Mouse (Mus musculus) midbrain, embryonic 15.5 days (tissue): ENCODE data around the gene Spg11. TPM values are rescaled to one million over a fixed set of nuclear protein-coding genes. Genes with fewer than 3 reads are reported as not detected.
A peak's percentile ranks its signal among the peaks of the same experiment; 100 is the strongest.
"Not testable (repeated sequence)": the region's sequence is repeated elsewhere in the genome, so short reads cannot be mapped to it uniquely, and the experiment has no call there.

Experiments
- ATAC-seq: fragments of 200-750 bp; cut with Nextera tagmentation; replicated peaks from 2 replicates; pipeline ENCODE4 v1.8.0; 2017; ENCODE audit warnings: moderate TSS enrichment
- H3K27ac ChIP-seq: fragments of 300-500 bp; sonication (generic); 2 replicates; pipeline ENCODE4 v1.5.1; 2015; ENCODE audit warnings: mild to moderate bottlenecking, inconsistent platforms
- H3K27me3 ChIP-seq: fragments of 300-500 bp; sonication (generic); replicated peaks from 2 replicates; pipeline ENCODE4 v1.6.1; 2015; ENCODE audit warnings: inconsistent platforms
- H3K36me3 ChIP-seq: fragments of 300-500 bp; sonication (generic); replicated peaks from 2 replicates; pipeline ENCODE4 v1.6.1; 2015; ENCODE audit warnings: inconsistent platforms
- H3K4me1 ChIP-seq: fragments of 300-500 bp; sonication (generic); 2 replicates; pipeline ENCODE4 v1.6.1; 2015; ENCODE audit warnings: inconsistent platforms
- H3K4me2 ChIP-seq: fragments of 300-500 bp; sonication (generic); 2 replicates; pipeline ENCODE4 v1.6.1; 2015; ENCODE audit warnings: inconsistent platforms, mild to moderate bottlenecking, moderate library complexity
- H3K4me3 ChIP-seq: fragments of 300-500 bp; sonication (generic); 2 replicates; pipeline ENCODE4 v1.5.1; 2015; ENCODE audit warnings: mild to moderate bottlenecking, inconsistent platforms
- H3K9ac ChIP-seq: fragments of 300-500 bp; sonication (generic); 2 replicates; pipeline ENCODE4 v1.6.1; 2015; ENCODE audit warnings: mild to moderate bottlenecking, inconsistent platforms
- H3K9me3 ChIP-seq: fragments of 300-500 bp; sonication (generic); 2 replicates; pipeline ENCODE4 v1.6.1; 2016; ENCODE audit warnings: inconsistent platforms
- WGBS: fragments of 180-500 bp; shearing (Covaris S2); methylation state at CpG from one replicate; pipeline ENCODE4 v1.1.7; 2015; ENCODE audit warnings: mixed read lengths; 5-methylcytosine and 5-hydroxymethylcytosine counted together
- microRNA-seq: library from miRNA; unstranded; fragments of <30 nt; microRNA quantifications from one replicate; pipeline ENCODE4, GENCODE M21; 2016
- polyA plus RNA-seq: library from polyadenylated mRNA; unstranded; fragments of >200 nt; fragmentation: Nextera tagmentation; extraction: Ambion mirVana; gene quantifications from 2 replicates; pipeline ENCODE4 v1.2.1, GENCODE M21; 2015

Gene Spg11
- polyA plus RNA-seq, 1 experiment from 2014 or later = 8.3 TPM

DNA sequence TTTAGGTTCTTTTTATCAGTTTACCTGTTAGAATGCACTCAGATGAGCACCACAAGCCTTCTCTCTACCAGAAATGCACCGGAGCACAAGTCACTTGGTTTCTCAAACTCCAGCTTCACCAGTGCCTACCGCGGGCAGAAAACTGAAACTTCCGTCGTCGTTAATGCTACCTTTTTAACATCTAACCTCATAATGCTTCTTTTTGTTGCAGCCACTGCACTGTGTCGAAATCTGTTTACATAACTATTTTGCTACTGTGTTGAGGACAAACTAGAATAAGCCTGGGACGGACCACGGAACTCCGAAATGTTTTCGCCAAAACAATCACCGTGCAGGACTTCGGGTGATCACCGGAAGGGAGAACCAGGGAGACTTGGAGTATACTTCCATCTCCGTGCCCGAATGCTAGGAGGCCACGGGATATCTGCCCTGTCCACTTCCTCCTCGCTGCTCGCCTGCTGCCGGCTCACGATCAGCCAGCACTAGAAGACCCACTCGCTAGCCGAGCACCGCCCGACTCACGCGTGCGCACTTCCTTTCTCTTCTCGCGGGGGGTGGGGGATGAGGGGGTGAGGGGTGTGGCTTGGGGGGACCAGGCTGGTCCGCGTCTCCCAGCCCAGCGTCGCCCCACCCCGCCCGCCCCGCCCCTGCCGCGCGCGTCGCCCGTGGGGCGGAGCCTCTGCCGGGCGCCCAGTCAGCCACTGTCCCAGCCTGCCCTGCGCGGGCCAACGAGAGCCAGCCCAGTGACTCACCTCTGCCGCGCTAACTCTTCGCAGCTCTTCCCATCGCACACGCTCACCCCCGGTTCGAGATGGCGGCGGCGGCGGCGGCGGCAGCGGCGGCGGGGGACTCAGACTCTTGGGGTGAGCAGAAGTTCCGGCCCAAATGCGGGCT is 90.1 kb downstream of the Spg11 start, which contains the start of gene Eif3j1:
Gene Eif3j1 (plus strand): TSS at position 685 of the 894 bp plus-strand sequence.
- peak within 1 kb of the TSS; percentile 72 for H3K9ac ChIP-seq
- H3K27ac ChIP-seq = peak within 1 kb of the TSS; percentile 84
- H3K4me2 ChIP-seq = peak within 1 kb of the TSS; percentile 68
- H3K9me3 ChIP-seq = no peaks in the 10 kb centered on the region
- peak within 1 kb of the TSS; percentile 70 for H3K4me3 ChIP-seq
- H3K36me3 ChIP-seq = no peaks in the 10 kb centered on the region
- peaks cover 17% of the 10 kb centered on the region for H3K4me1 ChIP-seq
- under 1% methylated on average over 58 of the region's 67 CpGs for WGBS
- H3K27me3 ChIP-seq = no peaks in the 10 kb centered on the region
- peak; percentile 100 for ATAC-seq

DNA sequence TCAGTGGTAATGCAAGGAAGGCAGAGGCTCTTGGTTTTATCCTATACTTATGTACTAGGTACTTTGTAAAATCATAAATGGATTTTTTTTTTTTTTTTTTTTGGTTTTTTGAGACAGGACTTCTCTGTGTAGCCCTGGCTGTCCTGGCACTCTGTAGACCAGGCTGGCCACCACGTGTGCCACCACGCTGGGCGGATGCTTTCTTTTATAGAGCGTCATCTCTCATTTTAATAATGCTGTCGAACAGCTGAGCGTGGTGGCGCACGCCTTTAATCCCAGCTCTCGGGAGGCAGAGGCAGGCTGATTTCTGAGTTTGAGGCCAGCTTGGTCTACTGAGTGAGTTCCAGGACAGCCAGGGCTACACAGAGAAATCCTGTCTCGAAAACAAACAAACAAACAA is 91.1 kb downstream of the Spg11 start:
- 93% methylated on average over 10 of the region's 10 CpGs for WGBS
- not testable (repeated sequence) for ATAC-seq
- H3K4me1 ChIP-seq = peaks cover 17% of the 10 kb centered on the region

DNA sequence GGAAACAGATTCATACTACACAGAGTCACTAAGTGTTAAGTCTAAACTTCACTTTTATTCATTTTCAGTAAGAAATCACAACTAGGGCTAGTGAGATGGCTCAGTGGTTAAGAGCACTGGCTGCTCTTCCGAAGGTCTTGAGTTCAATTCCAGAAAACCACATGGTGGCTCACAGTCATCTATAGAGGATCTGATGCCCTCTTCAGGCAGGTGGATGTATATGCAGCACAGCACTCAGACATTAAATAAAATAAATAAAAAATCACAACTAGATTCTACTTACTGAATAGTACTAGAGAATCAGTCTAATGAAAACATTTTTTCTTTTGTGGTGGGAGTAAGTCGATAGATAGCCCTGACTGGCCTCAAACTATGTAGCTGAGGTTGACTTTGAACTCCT is 95.9 kb downstream of the Spg11 start:
- Histone ChIP-seq H3K9ac (no peak overlapping the region), H3K27me3 (no peaks in the 10 kb centered on the region), H3K36me3 (no peaks in the 10 kb centered on the region), H3K4me3 (no peak overlapping the region), H3K9me3 (no peaks in the 10 kb centered on the region), H3K27ac (no peak overlapping the region), H3K4me2 (no peak overlapping the region), H3K4me1 (no peaks in the 10 kb centered on the region)
- 74% methylated on average over 2 of the region's 2 CpGs for WGBS
- ATAC-seq = no peak

More for the DNA sequence above, 91.1 kb downstream of the Spg11 start:
- not testable (repeated sequence) for H3K4me2 ChIP-seq, H3K9me3 ChIP-seq, H3K27ac ChIP-seq, H3K27me3 ChIP-seq, H3K4me3 ChIP-seq, H3K9ac ChIP-seq, H3K36me3 ChIP-seq

DNA sequence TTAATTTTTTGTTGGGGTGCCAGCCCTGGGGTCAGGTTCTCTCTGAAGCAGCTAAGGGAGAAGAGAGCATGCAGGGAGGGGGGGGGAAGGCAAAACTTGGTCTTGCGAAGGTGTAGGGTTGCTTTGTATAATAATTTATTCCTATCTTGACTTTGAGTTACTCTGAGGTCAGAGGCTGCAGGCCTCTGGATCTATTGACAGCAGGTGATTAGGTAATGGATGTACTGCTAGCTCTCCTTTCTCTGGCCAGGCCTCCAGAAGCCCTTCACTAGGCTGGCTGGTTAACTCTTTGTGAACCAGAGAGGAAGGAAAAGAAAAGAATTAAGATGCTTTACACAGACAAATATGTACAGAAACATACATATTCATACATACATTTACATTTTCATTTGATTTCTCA is 99.5 kb downstream of the Spg11 start:
- 79% methylated on average over 1 of the region's 1 CpGs for WGBS
- no peak for ATAC-seq
- Histone ChIP-seq H3K4me2 (no peak overlapping the region), H3K36me3 (no peaks in the 10 kb centered on the region), H3K27me3 (no peaks in the 10 kb centered on the region), H3K4me3 (no peak overlapping the region), H3K9ac (no peak overlapping the region), H3K4me1 (no peaks in the 10 kb centered on the region), H3K9me3 (no peaks in the 10 kb centered on the region), H3K27ac (no peak overlapping the region)

DNA sequence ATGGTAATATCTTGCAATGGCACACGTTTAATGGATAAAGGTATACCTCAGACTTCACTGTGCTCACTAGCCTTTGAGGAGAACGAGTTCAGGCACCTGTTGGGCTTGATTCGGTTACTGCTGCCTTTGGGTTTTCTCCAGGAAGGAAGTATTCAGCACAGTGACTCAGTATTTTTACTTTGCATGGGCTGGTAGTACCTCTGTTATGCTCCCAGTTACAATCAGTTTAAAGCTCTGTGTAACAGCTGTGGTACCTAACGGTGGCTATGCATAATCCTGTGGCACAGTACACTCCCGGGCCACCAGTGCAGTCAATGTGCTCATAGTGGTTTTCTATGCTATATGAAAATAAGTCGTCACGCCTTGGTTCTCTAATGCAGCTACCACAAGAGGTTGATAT is 106.7 kb downstream of the Spg11 start:
- no peak overlapping the region for H3K27ac ChIP-seq
- no peak overlapping the region for H3K4me3 ChIP-seq
- 89% methylated on average over 7 of the region's 7 CpGs for WGBS
- no peak for ATAC-seq
- no peaks in the 10 kb centered on the region for H3K27me3 ChIP-seq
- H3K4me2 ChIP-seq = no peak overlapping the region
- no peak overlapping the region for H3K9ac ChIP-seq
- H3K36me3 ChIP-seq = no peaks in the 10 kb centered on the region
- H3K4me1 ChIP-seq = no peaks in the 10 kb centered on the region
- no peaks in the 10 kb centered on the region for H3K9me3 ChIP-seq

DNA sequence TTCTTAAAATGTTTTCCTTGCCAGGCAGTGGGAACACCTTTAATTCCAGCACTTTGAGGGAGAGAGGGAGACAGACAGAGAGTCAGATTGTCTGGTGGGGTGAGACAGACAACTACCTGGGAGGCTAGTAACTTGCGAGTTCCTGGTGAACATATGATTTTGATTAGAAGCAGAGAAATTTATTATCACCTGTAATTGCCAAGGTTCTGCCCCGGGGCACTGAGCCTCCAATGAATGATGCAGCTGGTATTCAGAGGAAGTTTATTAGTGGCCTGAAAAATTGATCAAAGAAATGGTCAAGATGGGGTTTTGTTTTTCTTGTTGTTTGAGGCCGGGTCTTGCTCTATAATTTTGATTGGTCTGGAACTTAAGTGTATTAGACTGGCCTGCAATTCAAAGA is 109.4 kb downstream of the Spg11 start:
- Histone ChIP-seq H3K9me3 (no peaks in the 10 kb centered on the region), H3K36me3 (no peaks in the 10 kb centered on the region), H3K9ac (no peak overlapping the region), H3K4me1 (no peaks in the 10 kb centered on the region), H3K27me3 (no peaks in the 10 kb centered on the region), H3K4me3 (no peak overlapping the region), H3K27ac (no peak overlapping the region), H3K4me2 (no peak overlapping the region)
- WGBS = 95% methylated on average over 3 of the region's 3 CpGs
- ATAC-seq = no peak

Small RNA genes within 50 kb of the gene (microRNA-seq; reads per million reads assigned to microRNA genes)
- not detected for gene Gm47314

Other genes starting within 250 kb of the Spg11 start
- gene Ctdspl2, start 162.4 kb downstream of the Spg11 start, polyA plus RNA-seq = 34.3 and 37.4 TPM in 2 replicates
- gene Mageb3, start 162.3 kb downstream of the Spg11 start, polyA plus RNA-seq = 0.59 and 0.63 TPM in 2 replicates
- gene Eif3j1, start 89.8 kb downstream of the Spg11 start, polyA plus RNA-seq = 11.2 and 11.7 TPM in 2 replicates
- 85.7 and 94.6 TPM in 2 replicates for gene B2m, start 29.3 kb upstream of the Spg11 start, polyA plus RNA-seq
- gene Trim69, start 42.3 kb upstream of the Spg11 start, polyA plus RNA-seq = not detected in 2 replicates
- gene Patl2, start 67.8 kb upstream of the Spg11 start, polyA plus RNA-seq = not detected in 2 replicates
- gene Terb2, start 67.9 kb upstream of the Spg11 start, polyA plus RNA-seq = not detected in 2 replicates
- gene Sord, start 116.4 kb upstream of the Spg11 start, polyA plus RNA-seq = 20.5 and 22.2 TPM in 2 replicates
- not detected in 2 replicates for gene Duox2, start 180.1 kb upstream of the Spg11 start, polyA plus RNA-seq
- 0.17 and 0.20 TPM in 2 replicates for gene Duoxa2, start 180.5 kb upstream of the Spg11 start, polyA plus RNA-seq
- 0.30 and 0.32 TPM in 2 replicates for gene Duoxa1, start 195.3 kb upstream of the Spg11 start, polyA plus RNA-seq
- 0.08 and 0.13 TPM in 2 replicates for gene Duox1, start 197.3 kb upstream of the Spg11 start, polyA plus RNA-seq